Mouse (Mus musculus) lung, postnatal 4 days (tissue): ENCODE data around the gene Coil.

Source experiments
- DNase-seq, 2 experiments: peaks; one replicate each; pipeline ENCODE4 v3.0.0; 2021

Coil gene

DNA sequence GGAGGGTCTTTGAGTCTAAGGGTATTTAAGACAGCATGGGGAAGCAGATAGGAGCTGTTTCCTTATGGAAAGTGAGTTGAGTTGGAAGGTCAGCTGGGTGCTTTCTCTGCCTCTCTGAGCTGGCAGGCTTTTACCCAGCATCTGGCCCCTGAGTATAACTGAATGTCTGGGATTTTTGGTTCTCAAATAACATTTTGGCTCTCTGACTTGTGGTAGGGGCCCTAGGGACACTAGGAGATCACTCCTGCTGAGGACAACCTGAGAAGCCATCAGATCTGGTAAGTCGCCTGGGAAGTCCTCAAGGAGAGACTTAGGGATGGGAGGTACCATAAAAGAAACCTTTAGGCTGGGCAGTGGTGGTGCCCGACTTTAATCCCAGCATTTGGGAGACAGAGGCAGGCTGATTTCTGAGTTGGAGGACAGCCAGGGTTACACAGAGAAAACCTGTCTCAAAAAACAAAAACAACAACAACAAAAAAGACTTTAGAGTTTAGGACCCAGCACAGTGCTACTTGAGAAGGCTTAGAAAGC is at the start of gene Coil:
Gene Coil (plus strand): TSS at position 51 of the 531 bp plus-strand sequence.
- no peak for DNase-seq

DNA sequence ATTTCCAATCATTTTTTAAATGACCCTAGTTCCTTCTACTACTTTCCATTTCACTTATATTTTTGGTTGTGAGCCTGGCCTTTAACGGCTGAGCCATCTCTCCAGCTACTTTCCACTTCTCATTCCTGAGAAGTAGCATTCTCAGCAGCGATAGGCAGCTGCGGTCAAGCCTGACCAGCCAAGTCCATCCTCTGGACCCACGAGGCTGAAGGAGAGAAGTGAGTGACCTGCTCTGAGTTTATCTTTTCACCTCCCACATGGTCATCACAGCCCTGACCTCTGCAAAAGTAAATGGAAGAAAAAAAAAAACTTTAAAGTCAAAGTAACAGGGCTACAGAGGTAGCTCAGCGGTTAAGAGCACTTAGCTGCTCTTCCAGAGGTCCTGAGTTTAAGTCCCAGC is 43.5 kb upstream of the Coil start:
- no peak for DNase-seq

- no peak for DNase-seq
Measured at GRCm38 (mm10) chr11:88931692-88932530, 38.1 kb upstream of the Coil start.

- no peak for DNase-seq
Measured at GRCm38 (mm10) chr11:88933030-88933429, 37.0 kb upstream of the Coil start.

DNA sequence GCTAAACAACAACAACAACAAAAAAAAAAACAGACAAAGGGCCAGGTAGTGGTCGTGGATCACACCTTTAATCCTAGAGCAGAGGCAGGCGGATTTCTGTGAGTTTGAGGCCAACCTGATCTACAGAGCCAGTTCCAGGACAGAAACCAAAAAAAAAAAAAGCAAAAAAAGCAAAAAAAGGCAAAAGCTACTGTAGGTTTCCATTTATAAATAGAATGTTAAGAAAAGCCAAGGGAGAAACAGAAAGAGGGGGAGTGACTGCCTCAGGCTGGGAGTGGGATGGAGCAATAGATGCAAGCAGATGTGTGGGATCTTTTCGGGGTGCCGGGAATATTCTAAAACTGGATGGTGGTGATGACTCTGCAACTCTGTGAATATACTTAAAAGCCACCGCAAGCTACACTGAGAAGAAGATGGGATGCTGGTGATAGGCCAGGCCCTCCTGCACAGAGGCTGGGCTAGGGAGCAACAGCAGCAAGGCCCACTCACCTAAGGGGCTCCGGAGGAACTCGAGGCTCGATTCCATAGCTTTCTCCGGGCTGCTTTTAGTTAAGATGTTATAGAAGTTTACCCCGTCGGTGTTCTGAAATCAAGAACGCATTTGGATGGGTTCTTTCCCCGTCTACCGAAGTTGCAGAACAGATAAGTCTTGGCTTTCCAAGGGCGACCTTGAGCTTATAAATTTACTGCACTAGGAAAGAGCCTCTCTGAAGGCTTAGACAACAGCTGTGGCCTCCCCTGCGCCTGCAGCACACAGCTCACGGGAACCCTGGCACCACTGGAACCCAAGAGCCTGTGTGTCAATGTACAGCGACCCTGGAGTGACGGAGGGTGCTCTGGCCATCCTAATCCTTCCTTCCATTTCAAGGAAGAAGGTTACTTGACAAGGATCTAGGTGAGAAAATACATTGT is 35.7 kb upstream of the Coil start:
- DNase-seq, result no peak

GRCm38 (mm10) chr11:88937886-88938285 is 32.2 kb upstream of the Coil start:
- no peak for DNase-seq

- no peak for DNase-seq
Measured at GRCm38 (mm10) chr11:88938770-88939169, 31.3 kb upstream of the Coil start.

DNA sequence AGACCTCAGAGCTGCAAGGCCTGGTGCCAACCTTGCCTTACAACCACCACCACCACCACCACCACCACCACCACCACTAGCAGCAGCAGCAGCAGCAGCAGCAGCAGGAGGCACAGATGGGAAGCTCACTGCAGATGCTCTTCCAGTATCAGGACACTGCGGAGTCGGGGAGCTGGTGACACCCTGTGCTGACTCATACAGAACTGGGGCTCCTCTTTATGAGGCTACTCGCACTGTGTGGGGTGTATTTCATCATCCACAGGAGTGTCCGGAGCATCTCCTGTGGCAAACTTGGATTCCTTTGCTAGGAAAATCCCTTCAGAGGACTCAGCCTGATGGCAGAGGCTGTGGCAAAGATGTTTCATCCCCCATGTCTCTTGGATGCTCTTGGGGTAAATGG is 30.4 kb upstream of the Coil start:
- no peak for DNase-seq

DNA sequence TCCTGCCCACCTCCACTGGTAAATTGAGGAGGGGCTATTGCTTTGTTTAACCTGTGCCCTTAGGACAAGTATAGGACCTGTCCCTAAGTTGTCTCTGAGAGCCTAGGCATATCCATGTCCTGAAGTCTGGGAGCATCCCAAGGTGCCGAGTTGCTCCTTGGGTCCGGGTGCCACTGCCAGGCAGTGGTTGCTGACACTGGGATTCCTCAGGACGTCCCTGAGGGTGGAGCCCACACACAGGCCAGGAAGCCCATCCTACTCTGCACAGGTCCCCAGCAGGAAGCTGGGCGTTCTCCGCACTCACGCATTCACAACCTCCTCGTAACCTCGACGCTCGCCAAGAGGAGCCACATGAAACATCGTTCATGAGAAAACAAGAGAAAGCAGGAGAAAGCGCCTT is 28.6 kb upstream of the Coil start:
- DNase-seq, result no peak

DNA sequence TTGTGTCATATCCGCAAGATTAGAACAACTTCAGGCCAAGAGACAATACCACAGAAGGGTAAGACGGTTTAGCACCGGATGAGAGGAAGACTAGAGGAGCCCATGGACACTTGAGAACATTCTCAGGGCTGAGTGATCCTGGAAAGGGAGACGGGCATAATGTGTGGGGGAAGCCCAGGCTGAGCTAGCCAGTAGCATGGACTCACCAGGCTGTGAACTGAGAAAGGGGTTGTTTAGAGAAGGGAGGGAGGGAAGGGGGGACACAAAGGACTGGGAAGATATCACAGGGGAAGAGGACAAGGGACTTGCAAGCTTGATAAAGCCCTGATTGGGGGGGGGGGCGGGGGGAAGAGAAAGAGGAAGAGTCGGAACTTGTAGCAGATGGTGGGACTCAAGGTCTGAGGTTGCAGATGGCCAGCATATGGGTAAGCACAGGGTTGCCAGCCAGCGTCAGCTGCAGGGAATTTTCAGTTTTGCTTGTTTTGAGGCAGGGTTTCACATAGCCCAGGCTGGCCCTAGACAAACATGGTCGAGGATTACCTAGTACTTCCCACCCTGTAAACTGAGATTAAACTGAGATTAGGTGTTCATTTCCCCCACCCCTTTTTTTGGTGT is 24.0 kb upstream of the Coil start:
- no peak for DNase-seq

- DNase-seq, result no peak
Measured at GRCm38 (mm10) chr11:88948896-88949295, 21.2 kb upstream of the Coil start.

DNA sequence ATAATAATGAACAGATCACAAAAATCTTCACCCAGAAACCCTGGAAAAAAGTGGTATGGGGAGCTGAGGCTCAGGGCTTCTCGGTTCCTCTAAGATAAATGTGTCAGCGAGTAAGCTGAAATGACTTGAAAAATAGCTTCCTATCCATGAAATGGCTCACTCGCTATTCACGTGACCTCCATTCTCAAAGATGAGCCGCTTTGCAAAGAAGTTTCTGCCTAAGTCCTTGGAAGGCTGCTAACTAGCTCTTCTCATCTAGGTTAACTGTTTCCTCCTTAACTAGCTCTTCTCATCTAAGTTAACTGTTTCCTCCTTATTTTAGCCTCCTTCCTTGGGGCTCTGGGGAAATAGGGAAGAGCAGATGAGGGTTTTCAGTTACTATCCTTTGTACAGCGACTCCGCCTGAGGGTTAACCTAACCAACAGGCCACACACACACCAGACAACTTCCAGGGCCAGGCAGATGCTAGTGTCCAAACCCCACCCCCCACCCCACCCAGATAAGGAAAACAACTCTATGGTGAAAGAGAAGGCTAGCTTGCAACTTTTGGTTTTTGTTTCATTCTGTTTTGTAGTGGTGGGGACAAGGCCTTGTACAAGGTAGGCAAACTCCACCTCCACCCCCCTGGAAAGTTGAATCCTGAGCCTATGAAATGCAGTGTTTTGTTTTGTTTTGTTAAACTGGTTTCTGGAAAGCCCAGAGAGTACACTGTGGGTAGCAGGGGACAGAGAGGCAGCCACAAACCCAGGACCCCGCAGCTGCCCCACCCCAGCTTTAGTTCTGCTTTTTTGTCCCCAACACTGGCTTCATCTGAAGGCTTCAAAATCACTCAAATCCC is 20.0 kb upstream of the Coil start:
- DNase-seq, result no peak

DNA sequence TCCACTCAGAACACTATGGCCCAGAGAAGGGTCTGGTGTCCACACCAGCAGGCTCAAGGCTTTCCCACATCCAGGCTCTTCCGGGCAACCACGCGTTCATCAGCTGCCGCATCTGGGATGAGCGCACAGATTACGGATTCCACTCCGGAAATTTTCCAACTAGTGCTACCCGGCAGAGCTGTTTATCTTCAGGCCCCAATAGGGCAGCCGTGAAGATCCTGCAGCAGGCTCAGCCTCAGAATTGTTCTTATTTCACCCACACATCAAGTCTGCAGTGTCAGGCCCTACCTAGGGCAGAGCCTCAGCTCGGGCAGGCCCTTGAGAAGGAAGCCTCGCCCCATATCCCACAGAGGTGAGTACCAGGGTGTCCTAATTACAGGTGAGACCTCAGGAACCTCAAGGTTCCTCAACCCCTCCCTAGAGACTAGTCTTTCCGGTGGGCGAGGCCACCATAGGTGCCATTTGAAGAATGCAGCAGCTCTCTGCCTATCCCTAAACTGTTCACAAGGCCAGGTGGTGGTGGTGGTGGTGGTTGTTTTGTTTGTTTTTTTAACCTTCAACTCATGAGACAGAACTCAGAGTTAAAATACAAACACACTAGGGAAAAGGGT is 19.3 kb upstream of the Coil start:
- DNase-seq, result no peak

DNA sequence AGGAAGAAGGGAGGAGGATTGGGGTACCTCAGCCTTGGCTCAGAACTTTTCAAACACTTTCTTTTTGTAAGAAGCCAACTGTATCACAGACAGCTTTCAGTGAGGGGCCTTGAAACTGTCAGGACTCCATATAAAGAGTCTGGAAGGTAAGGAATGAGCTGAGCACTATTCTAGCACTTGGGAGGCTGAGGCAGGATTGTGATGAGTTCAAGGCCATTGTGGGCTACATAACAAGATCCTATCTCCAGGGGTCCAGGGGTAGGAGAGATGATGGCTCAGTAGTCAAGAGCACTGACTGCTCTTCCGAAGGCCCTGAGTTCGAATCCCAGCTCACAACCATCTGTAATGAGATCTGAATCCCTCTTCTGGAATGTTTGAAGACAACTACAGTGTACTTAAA is 18.5 kb upstream of the Coil start:
- DNase-seq, result no peak

GRCm38 (mm10) chr11:88952117-88952516 is 17.9 kb upstream of the Coil start:
- DNase-seq, result no peak

DNA sequence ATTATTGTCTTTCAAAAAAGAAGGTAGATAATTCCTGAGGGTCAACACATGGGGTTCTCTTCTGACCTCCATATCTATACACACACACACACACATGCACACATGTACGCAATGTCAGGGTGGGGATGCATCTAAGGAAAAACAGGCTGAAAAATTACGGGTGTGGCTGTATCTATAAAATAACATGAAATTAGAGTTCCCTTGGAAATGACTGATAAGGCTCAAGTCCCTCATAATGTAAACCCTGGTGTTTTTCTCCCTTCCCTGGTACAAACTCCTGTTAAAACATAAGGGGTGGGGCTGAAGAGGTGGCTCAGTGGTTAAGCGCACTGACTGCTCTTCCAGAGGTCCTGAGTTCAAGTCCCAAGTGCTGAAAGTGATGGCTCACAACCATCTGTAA is 16.5 kb upstream of the Coil start:
- no peak for DNase-seq

GRCm38 (mm10) chr11:88954803-88955202 is 15.2 kb upstream of the Coil start:
- peak in 1 of 2 experiments; percentile 16 for DNase-seq

GRCm38 (mm10) chr11:88955217-88955969 is 14.7 kb upstream of the Coil start, which contains the start of gene Scpep1:
Gene Scpep1, minus strand, starts transcription at chr11:88955465.
- DNase-seq, result peak; percentile 97 to 98

- no peak for DNase-seq
Measured at GRCm38 (mm10) chr11:88958851-88959250, 11.2 kb upstream of the Coil start.

GRCm38 (mm10) chr11:88966881-88967361 is 3.1 kb upstream of the Coil start, which contains the start of gene Elobl:
Gene Elobl, minus strand, starts transcription at chr11:88966931.
- no peak for DNase-seq
